Mouse (Mus musculus) gastrocnemius, adult 18-20 months (tissue): ENCODE measurements around the gene Tarbp1. TPM values are rescaled to one million over a fixed set of nuclear protein-coding genes. Genes with fewer than 3 reads are reported as not detected.
"Not testable (repeated sequence)": the region's sequence is repeated elsewhere in the genome, so short reads cannot be mapped to it uniquely, and the experiment has no call there.

Experiments
- DNase-seq: peaks from one replicate; pipeline ENCODE4 v3.0.0; 2021; ENCODE audit warnings: low spot score
- total RNA-seq, 2 experiments: library from RNA; stranded (reverse); gene quantifications; 2 replicates each; pipeline ENCODE4 v1.2.3; 2021

The Tarbp1 gene
- total RNA-seq, 2 experiments from 2014 or later, result 4.3 to 5.5 TPM

DNA sequence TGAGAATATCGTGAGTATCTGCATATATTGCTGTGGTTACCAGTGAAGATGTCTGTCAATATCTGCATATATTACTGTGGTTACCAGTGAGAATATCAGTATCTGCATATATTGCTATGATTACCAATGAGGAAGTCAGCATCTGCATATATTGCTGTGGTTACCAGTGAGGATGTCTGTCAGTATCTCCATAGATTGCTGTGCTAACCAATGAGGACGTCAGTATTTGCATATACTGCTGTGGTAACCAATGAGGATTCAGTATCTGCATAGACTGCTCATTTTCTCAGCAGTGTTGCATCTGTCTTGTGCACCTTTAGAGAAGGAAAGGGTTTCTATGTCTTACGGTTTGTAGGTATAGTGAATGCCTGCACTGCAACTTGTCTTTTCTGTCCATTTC lies 54.0 kb downstream of the Tarbp1 start:
- DNase-seq, result no peak

DNA sequence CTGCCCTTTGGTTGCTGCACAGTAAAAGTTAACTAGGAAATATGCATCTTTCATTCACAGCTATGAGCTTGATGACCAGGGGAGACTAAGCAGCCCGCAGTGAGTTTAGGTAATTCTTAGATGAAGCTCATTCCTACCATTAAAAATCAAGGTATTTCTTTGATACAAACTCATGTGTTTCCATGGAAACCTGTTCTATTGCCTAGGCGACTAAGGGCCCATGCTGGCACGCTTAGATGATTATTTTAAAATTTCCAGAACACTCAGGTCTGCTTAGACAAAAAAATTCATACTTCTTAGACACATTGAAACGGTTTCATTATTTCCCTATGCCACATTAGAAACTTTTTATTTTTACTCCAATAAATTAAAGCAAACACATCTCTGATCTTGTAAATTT lies 69.8 kb downstream of the Tarbp1 start:
- no peak for DNase-seq

DNA sequence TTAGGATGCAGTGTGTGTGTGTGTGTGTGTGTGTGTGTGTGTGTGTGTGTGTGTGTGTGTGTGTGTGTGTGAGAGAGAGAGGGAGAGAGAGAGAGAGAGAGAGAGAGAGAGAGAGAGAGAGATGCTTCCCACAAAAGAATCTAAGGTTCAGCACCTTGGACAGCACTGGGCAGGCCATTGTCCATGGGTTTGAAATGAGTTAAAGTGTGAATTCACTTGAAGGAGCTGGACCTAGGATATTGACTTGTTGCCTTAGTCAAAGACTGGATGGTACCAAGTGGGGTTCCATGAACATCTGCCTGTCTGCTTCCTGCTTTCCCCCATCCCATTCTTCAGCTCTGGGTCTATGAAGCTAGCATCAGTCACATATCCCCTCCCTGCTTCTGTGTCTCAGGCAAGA lies 70.3 kb downstream of the Tarbp1 start:
- DNase-seq, result not testable (repeated sequence)

DNA sequence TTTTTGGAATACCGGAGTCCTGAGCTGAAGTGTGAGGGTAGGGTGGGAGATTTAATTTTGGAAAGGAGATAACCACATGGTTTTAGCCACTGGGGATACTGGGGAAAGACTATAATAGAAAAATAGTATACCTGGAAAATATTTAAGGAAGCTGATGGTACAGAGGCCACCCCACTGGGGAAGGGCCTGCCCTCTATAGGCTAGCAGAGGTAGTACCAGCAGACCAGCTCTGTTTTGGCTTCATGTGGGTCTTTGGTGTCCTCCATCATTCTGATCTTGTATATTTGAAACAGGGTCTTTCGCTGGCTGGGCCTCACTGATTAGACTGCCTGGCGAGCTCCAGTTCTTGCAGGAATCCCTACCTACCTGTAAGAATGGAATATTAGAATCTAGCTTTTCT lies 76.5 kb downstream of the Tarbp1 start:
- DNase-seq, result no peak

DNA sequence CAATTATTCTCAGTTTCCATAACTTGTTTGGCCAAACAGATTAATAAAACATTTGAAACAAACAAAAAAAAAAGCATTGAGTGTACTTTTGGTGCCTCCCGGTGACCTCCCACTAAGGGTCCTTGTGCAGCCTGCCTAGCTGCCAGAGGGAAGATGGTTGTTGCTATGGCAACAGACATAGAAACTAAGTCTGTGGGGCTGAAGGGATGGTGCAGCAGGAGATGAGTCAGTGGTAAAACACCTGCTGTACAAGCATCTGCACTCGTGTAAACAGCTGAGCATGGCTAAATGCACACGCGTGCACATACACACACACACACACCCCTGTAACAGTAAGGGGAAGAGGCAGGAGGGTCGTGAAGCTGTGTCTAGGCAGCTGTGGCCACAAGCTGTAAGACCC lies 78.9 kb downstream of the Tarbp1 start:
- DNase-seq, result no peak

DNA sequence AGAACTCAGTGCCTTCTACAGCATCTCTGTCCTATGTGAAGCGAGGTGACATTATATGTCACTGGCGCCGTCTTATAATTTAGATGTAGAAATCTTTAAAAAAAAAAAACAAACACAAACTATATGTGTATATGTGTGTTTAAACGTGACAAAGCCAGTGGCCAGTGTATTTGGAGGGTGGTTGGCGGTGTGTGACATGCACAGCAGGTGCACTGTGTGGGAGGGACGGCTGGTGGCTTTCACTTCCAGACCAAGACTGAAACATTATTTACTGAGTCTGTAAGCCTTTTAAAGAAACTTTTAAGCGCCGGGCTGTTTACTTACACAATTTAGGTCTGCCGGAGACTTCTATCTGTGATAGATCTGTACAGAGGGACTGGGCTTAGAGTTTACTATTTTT lies 79.5 kb downstream of the Tarbp1 start:
- DNase-seq, result no peak

DNA sequence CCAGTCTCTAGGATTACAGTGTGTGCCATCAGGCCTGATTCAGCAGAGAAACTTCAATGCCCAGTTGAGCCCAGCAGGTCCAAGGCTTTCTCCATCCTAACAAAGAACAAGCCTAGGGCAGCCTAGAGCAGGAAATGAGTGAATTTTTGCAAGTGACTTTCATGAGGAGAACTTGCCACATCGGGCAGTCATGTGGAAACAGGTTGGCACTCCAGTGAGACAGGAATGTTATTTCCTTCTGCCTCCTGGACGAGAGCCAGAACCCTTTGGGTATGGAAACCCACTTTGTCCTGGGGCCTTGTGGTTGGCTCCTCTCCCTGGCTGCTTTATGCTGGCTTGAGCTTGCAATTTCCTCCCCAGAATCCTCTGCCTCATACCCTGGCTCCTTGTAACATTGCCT lies 83.3 kb downstream of the Tarbp1 start:
- no peak for DNase-seq

DNA sequence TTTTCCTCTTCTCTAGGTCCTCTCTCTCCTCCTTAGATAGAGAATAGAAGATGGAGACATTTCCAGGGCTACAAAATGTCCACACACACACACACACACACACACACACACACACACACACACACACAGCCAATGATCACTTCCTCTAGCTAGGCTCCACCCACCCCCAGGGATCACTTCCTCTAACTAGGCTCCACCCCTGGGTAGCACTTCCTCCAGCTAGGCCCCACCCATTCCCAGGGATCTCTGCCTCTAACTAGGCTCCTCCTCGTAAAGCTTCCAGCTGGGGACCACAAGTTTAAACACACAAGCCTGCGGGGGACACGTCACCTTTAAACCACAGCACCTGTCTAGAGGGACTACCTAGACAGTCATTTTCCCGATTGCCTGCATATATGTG lies 87.3 kb downstream of the Tarbp1 start:
- no peak for DNase-seq

DNA sequence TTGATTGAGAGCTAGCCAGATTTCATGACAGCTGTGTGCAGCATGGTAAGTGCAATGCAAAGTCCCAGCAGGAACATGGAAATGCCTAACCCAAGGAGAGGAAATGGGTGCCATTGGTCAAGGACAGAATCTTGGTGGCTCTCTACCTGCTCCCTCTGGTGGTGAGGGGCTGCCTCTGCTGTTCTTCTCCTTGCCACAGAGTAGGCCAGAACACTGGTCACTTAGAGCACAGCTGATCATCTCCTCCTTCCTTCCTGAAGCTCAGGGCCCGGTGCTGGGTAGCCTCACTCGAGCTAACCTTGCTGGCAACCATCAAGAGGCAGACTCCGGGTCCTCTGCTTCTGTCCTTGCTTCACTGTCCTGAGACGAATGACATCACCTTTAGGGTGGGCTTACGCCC lies 92.1 kb downstream of the Tarbp1 start:
- no peak for DNase-seq

DNA sequence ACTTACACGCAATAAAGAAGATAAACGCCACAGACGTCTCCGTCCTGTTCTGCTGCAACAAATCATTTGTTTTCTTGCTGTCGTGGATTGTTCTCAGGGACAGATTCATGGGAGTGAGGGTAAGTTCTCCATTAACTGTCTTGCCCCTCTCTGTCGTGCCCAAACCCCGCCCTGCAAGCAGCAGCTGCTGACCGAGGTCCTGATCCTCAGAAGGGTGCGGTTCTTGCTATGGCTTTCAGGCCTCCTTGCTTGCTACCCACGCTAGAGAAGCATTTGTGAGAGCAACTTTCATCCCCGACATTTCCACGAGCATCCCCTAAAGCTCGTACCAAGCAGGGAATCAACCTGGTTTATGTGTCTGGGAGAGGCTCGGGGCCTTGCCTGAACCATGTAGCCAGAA lies 92.6 kb downstream of the Tarbp1 start:
- DNase-seq, result no peak

DNA sequence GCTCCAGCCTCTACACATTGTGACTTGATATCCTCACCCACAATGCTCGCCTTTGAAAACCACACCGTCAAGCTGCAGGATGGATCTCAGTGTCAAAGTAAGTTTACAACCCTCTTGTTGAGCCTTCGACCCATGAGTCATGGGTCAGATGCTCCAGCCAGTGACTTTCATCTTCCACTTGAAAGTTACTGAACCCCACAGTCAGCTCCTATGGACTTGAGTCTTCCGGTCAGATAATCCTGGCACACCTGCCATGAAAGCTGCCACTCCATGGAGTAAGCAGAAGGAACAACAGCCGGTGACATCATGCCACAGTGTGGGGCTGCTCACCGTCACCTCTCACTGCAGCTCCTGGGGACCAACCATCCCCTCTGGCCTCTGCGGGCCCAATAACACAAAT lies 93.6 kb downstream of the Tarbp1 start:
- DNase-seq, result no peak

DNA sequence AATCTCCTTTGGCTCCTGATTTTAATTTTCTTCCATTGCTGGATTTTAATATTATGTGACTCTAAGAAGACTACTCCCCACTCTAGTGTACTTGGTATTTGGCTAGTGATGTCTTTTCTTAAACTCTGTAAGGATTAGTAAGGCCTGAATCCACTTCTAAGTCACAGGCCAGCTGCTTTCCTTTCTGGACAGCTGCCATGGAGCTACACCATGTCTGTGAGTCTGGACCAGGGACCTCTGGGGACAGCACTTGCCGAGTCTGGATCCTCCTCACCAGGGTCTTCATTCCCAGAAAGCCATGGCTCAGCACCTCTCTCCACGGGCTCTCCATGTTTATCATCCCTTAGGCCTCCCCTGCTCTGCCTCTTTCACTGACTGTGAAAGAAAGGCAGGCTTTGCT lies 94.7 kb downstream of the Tarbp1 start:
- no peak for DNase-seq

DNA sequence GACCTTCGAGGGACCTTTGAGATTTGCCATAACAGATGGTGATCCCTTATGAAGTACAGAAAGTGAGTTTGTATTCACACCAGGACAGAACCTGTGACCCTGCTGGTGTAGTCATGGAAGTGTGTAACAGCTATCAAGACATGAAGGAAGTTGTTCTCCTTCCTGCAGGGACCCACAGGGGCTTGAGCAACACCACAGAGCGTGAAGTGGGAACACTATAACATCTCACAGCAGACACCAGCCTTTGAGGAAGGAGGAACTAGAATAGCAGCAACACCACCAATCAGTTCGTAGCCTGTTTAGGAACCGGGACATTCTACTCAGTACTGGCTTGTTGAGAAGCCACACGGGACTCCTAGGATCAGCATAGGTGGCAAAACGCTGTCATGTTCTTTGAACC lies 95.3 kb downstream of the Tarbp1 start:
- DNase-seq, result no peak

Other genes with a start within 250 kb of the Tarbp1 start
- gene Slc35f3, start 176.5 kb downstream of the Tarbp1 start, total RNA-seq, result under 1 TPM in 1 of 2 experiments, not detected in 1; 0.33 TPM
- 10 to 100 TPM; 20.8 to 23.0 TPM for gene Coa6, start 52.5 kb downstream of the Tarbp1 start, total RNA-seq
- 10 to 100 TPM; 33.8 to 49.6 TPM for gene Irf2bp2, start 118.9 kb upstream of the Tarbp1 start, total RNA-seq